Mouse (Mus musculus) CH12.LX (cell line): ENCODE results near the gene Fam160a2. TPM values are rescaled to one million over a fixed set of nuclear protein-coding genes. Genes with fewer than 3 reads are reported as not detected.

Experiments used
- DNase-seq: peaks from one replicate; pipeline ENCODE4 v3.0.0-alpha.2; 2013; ENCODE audit errors: extremely low read depth
- H3K27ac ChIP-seq: 2 replicates; pipeline ENCODE4 v1.5.1; 2012; ENCODE audit warnings: low read depth, mild to moderate bottlenecking, control low read depth, moderate library complexity; ENCODE audit not compliant: insufficient read depth
- H3K27me3 ChIP-seq: replicated peaks from 2 replicates; pipeline ENCODE3; 2012; ENCODE audit warnings: inconsistent platforms
- H3K36me3 ChIP-seq, 2 experiments: replicated peaks in 1 of 2; 2 replicates each; pipeline versions ENCODE3 to v1.6.1; 2012; ENCODE audit warnings: inconsistent platforms in 1 of 2, low read length in 1 of 2, mild to moderate bottlenecking in 1 of 2, mixed read lengths in 1 of 2, moderate library complexity in 1 of 2; ENCODE audit not compliant: control insufficient read depth in 1 of 2, insufficient read depth in 1 of 2
- H3K4me1 ChIP-seq, 2 experiments: 2 replicates each; pipeline ENCODE4 v1.6.1; 2012; ENCODE audit warnings: inconsistent platforms in 1 of 2, moderate library complexity in 1 of 2; ENCODE audit not compliant: insufficient read depth in 2 of 2, control insufficient read depth in 1 of 2
- H3K4me2 ChIP-seq: 2 replicates; pipeline ENCODE4 v1.6.1; 2012; ENCODE audit warnings: low read depth, mild to moderate bottlenecking, control low read depth; ENCODE audit not compliant: poor library complexity, insufficient read depth, severe bottlenecking
- H3K4me3 ChIP-seq, 3 experiments: fragments of 150-350 bp in 1 of 3; sonication (generic) in 1 of 3; replicated peaks in 1 of 3; 2 replicates each; pipeline versions ENCODE3 to v1.5.1; 2011 to 2012; ENCODE audit warnings: low read depth in 2 of 3, low read length in 2 of 3, mild to moderate bottlenecking in 2 of 3, moderate library complexity in 2 of 3, control low read depth in 1 of 3, improper control_type of control experiment in 1 of 3, inconsistent platforms in 1 of 3, mixed read lengths in 1 of 3; ENCODE audit not compliant: poor library complexity in 1 of 3
- H3K79me2 ChIP-seq: replicated peaks from 2 replicates; pipeline ENCODE4 v1.6.1; 2012; ENCODE audit warnings: mild to moderate bottlenecking, moderate library complexity; ENCODE audit not compliant: control insufficient read depth, poor library complexity, insufficient read depth, severe bottlenecking; ENCODE audit errors: extremely low read depth
- H3K9ac ChIP-seq: 2 replicates; pipeline ENCODE4 v1.6.1; 2012; ENCODE audit warnings: low read depth, mild to moderate bottlenecking, control low read depth, moderate library complexity; ENCODE audit not compliant: insufficient read depth
- H3K9me3 ChIP-seq: replicated peaks from 2 replicates; pipeline ENCODE3; 2012; ENCODE audit warnings: low read length, inconsistent platforms, mixed read lengths
- BHLHE40 ChIP-seq: IDR thresholded peaks from 2 replicates; pipeline ENCODE4 v1.6.1; 2011; ENCODE audit warnings: mild to moderate bottlenecking, low read depth, low read length, improper control_type of control experiment
- CHD1 ChIP-seq: IDR thresholded peaks from 2 replicates; pipeline ENCODE4 v1.6.1; 2012; ENCODE audit warnings: low read depth, low read length, improper control_type of control experiment, inconsistent platforms
- CHD2 ChIP-seq: IDR thresholded peaks from 2 replicates; pipeline ENCODE4 v1.6.1; 2011; ENCODE audit warnings: low read length, improper control_type of control experiment
- E2F4 ChIP-seq: IDR thresholded peaks from 2 replicates; pipeline ENCODE4 v1.6.1; 2011; ENCODE audit warnings: low read depth, low read length, improper control_type of control experiment; ENCODE audit not compliant: insufficient replicate concordance
- ELF1 ChIP-seq: IDR thresholded peaks from 2 replicates; pipeline ENCODE4 v1.6.1; 2014; ENCODE audit warnings: low read depth, mild to moderate bottlenecking, inconsistent platforms, low read length, improper control_type of control experiment
- MAFK ChIP-seq: IDR thresholded peaks from 2 replicates; pipeline ENCODE4 v1.6.1; 2011; ENCODE audit warnings: low read length, improper control_type of control experiment; ENCODE audit not compliant: insufficient replicate concordance
- MYC ChIP-seq: IDR thresholded peaks from 2 replicates; pipeline ENCODE4 v1.6.1; 2011; ENCODE audit warnings: low read depth, mild to moderate bottlenecking, improper control_type of control experiment, low read length
- POLR2A ChIP-seq: IDR thresholded peaks from 2 replicates; pipeline ENCODE4 v1.6.1; 2011; ENCODE audit warnings: low read depth, mild to moderate bottlenecking, improper control_type of control experiment, low read length
- POLR2AphosphoS2 ChIP-seq: IDR thresholded peaks from 2 replicates; pipeline ENCODE4 v1.6.1; 2011; ENCODE audit warnings: low read depth, low read length, improper control_type of control experiment
- RAD21 ChIP-seq: IDR thresholded peaks from 2 replicates; pipeline ENCODE4 v1.6.1; 2011; ENCODE audit warnings: low read depth, mild to moderate bottlenecking, low read length, improper control_type of control experiment, moderate library complexity
- RCOR1 ChIP-seq: conservative IDR thresholded peaks from 2 replicates; pipeline ENCODE4 v1.6.1; 2012; ENCODE audit warnings: low read depth, mild to moderate bottlenecking, inconsistent platforms, low read length, improper control_type of control experiment
- UBTF ChIP-seq: IDR thresholded peaks from 2 replicates; pipeline ENCODE4 v1.6.1; 2012; ENCODE audit warnings: low read depth, mild to moderate bottlenecking, inconsistent platforms, low read length, improper control_type of control experiment, moderate library complexity
- ZC3H11A ChIP-seq: IDR thresholded peaks from 2 replicates; pipeline ENCODE4 v1.6.1; 2012; ENCODE audit warnings: low read depth, mild to moderate bottlenecking, inconsistent platforms, low read length, improper control_type of control experiment
- ZNF384 ChIP-seq: IDR thresholded peaks from 2 replicates; pipeline ENCODE4 v1.6.1; 2012; ENCODE audit warnings: low read depth, low read length, improper control_type of control experiment, inconsistent platforms
- dilution Hi-C: fragments of 300-500 bp; cut with MboI; formaldehyde crosslinking; loops from 2 replicates; pipeline ENCODE4 v1.14.3; 2020; ENCODE audit warnings: low sequenced_read_pairs; ENCODE audit not compliant: extremely low pct_unique_long_range_greater_than_20kb, extremely low pct_ligation_motif_present
- in situ Hi-C: fragments of 300-500 bp; cut with MboI; formaldehyde crosslinking; loops from 3 replicates; pipeline ENCODE4 v1.14.3; 2019; ENCODE audit warnings: low sequenced_read_pairs, low pct_ligation_motif_present, low pct_unique_long_range_greater_than_20kb, mixed read lengths
- polyA plus RNA-seq: library from polyadenylated mRNA; unstranded; fragments of >175 nt; gene quantifications from 2 replicates; pipeline ENCODE4 v1.2.1, GENCODE M21; 2012; ENCODE audit warnings: low read depth; ENCODE audit not compliant: insufficient read length
- total RNA-seq, 2 experiments: library from RNA; depleted of rRNA; stranded (reverse); fragments of 300-350 nt in 1 of 2; fragments of >200 nt in 1 of 2; gene quantifications; 2 replicates each; pipeline ENCODE4 v1.2.3; 2012 to 2014

Fam160a2 gene
- total and polyA plus RNA-seq, 3 experiments, result 3.1 to 7.2 (median 5.9) TPM

- H3K79me2 ChIP-seq, result no peaks in the 10 kb centered on the region
- no peak overlapping the region for H3K4me2 ChIP-seq
- no peak for DNase-seq
- no peak overlapping the region for H3K4me3 ChIP-seq
- TF ChIP-seq POLR2A (no peak), RAD21 (no peak), POLR2AphosphoS2 (no peak), ZNF384 (no peak), MAFK (no peak), E2F4 (no peak), RCOR1 (no peak), CHD2 (no peak), CHD1 (no peak)
- H3K9me3 ChIP-seq, result no peaks in the 10 kb centered on the region
- dilution Hi-C loops, result no loop called here
- H3K36me3 ChIP-seq, result no peaks in the 10 kb centered on the region
- no peak overlapping the region for H3K27ac ChIP-seq
- in situ Hi-C loops, result loop anchor here (10.0 kb wide), 1 partner anchor 118 kb away; no protein-coding TSS in a partner anchor
- no peaks in the 10 kb centered on the region for H3K4me1 ChIP-seq
- H3K9ac ChIP-seq, result no peak overlapping the region
- H3K27me3 ChIP-seq, result peaks cover 42% of the 10 kb centered on the region
Measured at GRCm38 (mm10) chr7:105406322-105406721, 6.5 kb upstream of the Fam160a2 start.

DNA sequence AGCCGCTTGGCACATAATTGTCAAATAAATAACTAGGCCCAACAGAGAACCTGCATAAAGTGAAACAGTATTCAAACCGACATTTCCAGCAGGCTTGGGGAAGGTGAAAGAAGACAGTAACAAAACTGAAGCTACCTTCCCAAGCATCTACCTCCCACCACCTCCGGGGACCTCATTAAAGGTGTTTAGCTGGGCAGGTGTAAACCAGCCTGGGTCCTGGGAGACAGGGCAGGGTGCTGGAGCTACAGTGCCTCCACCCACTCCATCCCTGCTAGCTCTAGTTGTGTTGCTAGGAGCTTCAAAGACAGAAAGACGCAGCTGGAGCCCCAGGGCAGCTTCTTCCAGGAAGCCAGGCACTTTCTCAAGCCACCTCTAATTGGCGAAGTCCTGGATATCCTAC is 4.4 kb upstream of the Fam160a2 start, which contains the start of gene Cnga4:
Gene Cnga4, plus strand, starts transcription at position 301 of the 400 bp plus-strand sequence.
- in situ Hi-C loops (loop anchor here (10.0 kb wide), 1 partner anchor 121 kb away; no protein-coding TSS in a partner anchor), dilution Hi-C loops (no loop called here)
- peaks cover 41% of the 10 kb centered on the region for H3K27me3 ChIP-seq
- H3K9ac ChIP-seq, result no peak within 1 kb of the TSS
- 0 out of 4 replicates have a peak, but pooled peaks cover 0 to 2% of the 10 kb centered on the region in 2 experiments for H3K4me1 ChIP-seq
- no peaks in the 10 kb centered on the region for H3K36me3 ChIP-seq
- no peak for DNase-seq
- H3K4me3 ChIP-seq, result no peak within 1 kb of the TSS
- TF ChIP-seq MYC (no peak), ELF1 (no peak), UBTF (no peak), CHD1 (no peak), POLR2AphosphoS2 (no peak), RCOR1 (no peak), BHLHE40 (no peak), ZC3H11A (no peak)
- H3K79me2 ChIP-seq, result no peaks in the 10 kb centered on the region
- no peaks in the 10 kb centered on the region for H3K9me3 ChIP-seq
- no peak within 1 kb of the TSS for H3K27ac ChIP-seq
- no peak within 1 kb of the TSS for H3K4me2 ChIP-seq
